Mouse (Mus musculus): ENCODE data around the gene Olfr118. TPM values are rescaled to one million over a fixed set of nuclear protein-coding genes. Genes with fewer than 3 reads are reported as not detected.
"Not testable (repeated sequence)": the region's sequence is repeated elsewhere in the genome, so short reads cannot be mapped to it uniquely, and the experiment has no call there.

The Olfr118 gene
- total RNA-seq (2015; ENCODE audit: low replicate concordance) (not detected in 2 replicates), total RNA-seq (2017; ENCODE audit: low replicate concordance) (not detected in 2 replicates)

GRCm38 (mm10) chr17:37666688-37667087, at the start of gene Olfr118:
Gene Olfr118, plus strand, starts transcription at chr17:37666988.
- ATAC-seq (replicated peaks; ENCODE audit: low FRiP score, poor library complexity, severe bottlenecking): no peak

DNA sequence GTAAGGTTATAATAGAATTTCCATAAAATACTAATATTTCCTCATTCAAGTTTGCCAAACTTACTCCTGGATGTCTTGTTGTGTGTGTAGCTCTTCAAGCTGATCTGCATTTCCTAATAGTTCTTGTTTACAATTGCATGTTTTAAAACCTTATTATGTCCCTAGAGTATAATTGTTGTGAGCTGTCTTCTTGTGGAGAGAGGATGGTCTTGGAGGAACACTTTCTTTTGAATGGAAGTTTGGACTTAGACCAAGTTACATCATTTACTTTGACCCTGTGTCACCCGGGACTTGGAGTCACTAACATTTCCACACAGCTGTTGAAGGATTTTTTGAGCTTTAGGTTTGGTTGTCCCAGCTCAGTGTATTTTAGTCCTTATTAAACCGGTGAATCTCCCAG, 39.8 kb upstream of the Olfr118 start, which contains the start of the genes Olfr115 and Olfr116:
TSS of gene Olfr115 (minus strand) at position 101 of the 400 bp plus-strand sequence.
TSS of gene Olfr116 (minus strand) at position 191 of the 400 bp plus-strand sequence.
- ATAC-seq (replicated peaks; ENCODE audit: low FRiP score, poor library complexity, severe bottlenecking): no peak

- ATAC-seq (replicated peaks; ENCODE audit: low FRiP score, poor library complexity, severe bottlenecking): no peak
Measured at GRCm38 (mm10) chr17:37663682-37664081, 3.1 kb upstream of the Olfr118 start, which contains the start of gene Olfr117. Gene Olfr117, minus strand, starts transcription at chr17:37663782.

DNA sequence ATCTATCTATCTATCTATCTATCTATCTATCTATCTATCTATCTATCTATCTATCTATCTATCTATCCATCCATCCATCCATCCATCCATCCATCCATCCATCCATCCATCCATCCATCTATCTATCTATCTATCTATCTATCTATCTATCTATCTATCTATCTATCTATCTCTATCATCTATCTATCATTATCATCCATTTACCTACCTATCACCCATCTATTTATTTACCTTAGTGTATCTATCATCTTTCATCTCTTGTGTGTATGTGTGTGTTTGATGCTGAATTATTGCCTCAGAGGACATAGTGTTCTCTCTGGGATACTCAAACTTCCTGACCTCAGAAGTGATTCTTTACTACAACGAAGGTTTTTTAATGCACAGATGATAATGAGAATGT, 29.5 kb downstream of the Olfr118 start, which contains the start of gene Olfr119:
TSS of gene Olfr119 (plus strand) at position 301 of the 400 bp plus-strand sequence.
- ATAC-seq (replicated peaks; ENCODE audit: low FRiP score, poor library complexity, severe bottlenecking): not testable (repeated sequence)

DNA sequence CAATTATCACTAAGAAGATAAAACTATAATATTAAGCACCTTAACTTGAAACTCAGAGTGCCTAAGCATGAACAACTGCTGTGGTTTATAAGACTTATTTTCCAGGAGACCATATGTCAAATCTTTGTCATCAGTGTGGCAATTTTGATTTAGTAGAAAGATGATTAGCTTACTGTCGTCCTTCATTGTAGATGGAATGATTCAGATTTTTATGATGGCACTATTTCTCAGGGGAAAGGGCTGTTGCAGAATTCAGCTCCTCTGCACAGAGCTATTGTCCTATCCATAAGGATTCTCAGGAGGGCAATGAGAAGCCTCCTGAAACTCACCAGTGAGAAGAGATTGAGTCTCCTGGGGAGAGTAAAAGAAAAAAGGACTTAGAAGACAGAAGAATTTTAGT, 54.7 kb downstream of the Olfr118 start, which contains the start of gene Olfr120:
TSS of gene Olfr120 (plus strand) at position 301 of the 400 bp plus-strand sequence.
- ATAC-seq (replicated peaks; ENCODE audit: low FRiP score, poor library complexity, severe bottlenecking): no peak

Other genes starting within 250 kb of the Olfr118 start
- gene Olfr108, start 221.5 kb upstream of the Olfr118 start, total RNA-seq (2015; ENCODE audit: low replicate concordance): not detected in 2 replicates
- not detected in 2 replicates for gene Olfr108, start 221.5 kb upstream of the Olfr118 start, total RNA-seq (2017; ENCODE audit: low replicate concordance)
- gene Olfr109, start 208.1 kb upstream of the Olfr118 start, total RNA-seq (2015; ENCODE audit: low replicate concordance): not detected in 2 replicates
- gene Olfr109, start 208.1 kb upstream of the Olfr118 start, total RNA-seq (2017; ENCODE audit: low replicate concordance): not detected in 2 replicates
- gene H2-M2, start 183.4 kb upstream of the Olfr118 start, total RNA-seq (2015; ENCODE audit: low replicate concordance): not detected in 2 replicates
- not detected in 2 replicates for gene H2-M2, start 183.4 kb upstream of the Olfr118 start, total RNA-seq (2017; ENCODE audit: low replicate concordance)
- gene Olfr110, start 174.5 kb upstream of the Olfr118 start, total RNA-seq (2015; ENCODE audit: low replicate concordance): not detected in 2 replicates
- not detected in 2 replicates for gene Olfr110, start 174.5 kb upstream of the Olfr118 start, total RNA-seq (2017; ENCODE audit: low replicate concordance)
- not detected in 2 replicates for gene Olfr111, start 159.0 kb upstream of the Olfr118 start, total RNA-seq (2015; ENCODE audit: low replicate concordance)
- gene Olfr111, start 159.0 kb upstream of the Olfr118 start, total RNA-seq (2017; ENCODE audit: low replicate concordance): not detected in 2 replicates
- not detected in 2 replicates for gene Olfr112, start 97.5 kb upstream of the Olfr118 start, total RNA-seq (2015; ENCODE audit: low replicate concordance)
- gene Olfr112, start 97.5 kb upstream of the Olfr118 start, total RNA-seq (2017; ENCODE audit: low replicate concordance): not detected in 2 replicates
- not detected in 2 replicates for gene Olfr113, start 89.3 kb upstream of the Olfr118 start, total RNA-seq (2015; ENCODE audit: low replicate concordance)
- not detected in 2 replicates for gene Olfr113, start 89.3 kb upstream of the Olfr118 start, total RNA-seq (2017; ENCODE audit: low replicate concordance)
- not detected in 2 replicates for gene Olfr114, start 74.2 kb upstream of the Olfr118 start, total RNA-seq (2015; ENCODE audit: low replicate concordance)
- not detected in 2 replicates for gene Olfr114, start 74.2 kb upstream of the Olfr118 start, total RNA-seq (2017; ENCODE audit: low replicate concordance)
- not detected in 2 replicates for gene Olfr115, start 39.9 kb upstream of the Olfr118 start, total RNA-seq (2015; ENCODE audit: low replicate concordance)
- gene Olfr115, start 39.9 kb upstream of the Olfr118 start, total RNA-seq (2017; ENCODE audit: low replicate concordance): not detected in 2 replicates
- gene Olfr116, start 39.8 kb upstream of the Olfr118 start, total RNA-seq (2015; ENCODE audit: low replicate concordance): not detected in 2 replicates
- not detected in 2 replicates for gene Olfr116, start 39.8 kb upstream of the Olfr118 start, total RNA-seq (2017; ENCODE audit: low replicate concordance)
- gene Olfr117, start 3.2 kb upstream of the Olfr118 start, total RNA-seq (2015; ENCODE audit: low replicate concordance): not detected in 2 replicates
- not detected in 2 replicates for gene Olfr117, start 3.2 kb upstream of the Olfr118 start, total RNA-seq (2017; ENCODE audit: low replicate concordance)
- gene Olfr119, start 29.6 kb downstream of the Olfr118 start, total RNA-seq (2015; ENCODE audit: low replicate concordance): not detected in 2 replicates
- not detected in 2 replicates for gene Olfr119, start 29.6 kb downstream of the Olfr118 start, total RNA-seq (2017; ENCODE audit: low replicate concordance)
- gene Olfr120, start 54.8 kb downstream of the Olfr118 start, total RNA-seq (2015; ENCODE audit: low replicate concordance): not detected in 2 replicates
- gene Olfr120, start 54.8 kb downstream of the Olfr118 start, total RNA-seq (2017; ENCODE audit: low replicate concordance): not detected in 2 replicates
- gene Olfr121, start 81.9 kb downstream of the Olfr118 start, total RNA-seq (2015; ENCODE audit: low replicate concordance): not detected in 2 replicates
- gene Olfr121, start 81.9 kb downstream of the Olfr118 start, total RNA-seq (2017; ENCODE audit: low replicate concordance): not detected in 2 replicates
- not detected in 2 replicates for gene Olfr122, start 101.6 kb downstream of the Olfr118 start, total RNA-seq (2015; ENCODE audit: low replicate concordance)
- not detected in 2 replicates for gene Olfr122, start 101.6 kb downstream of the Olfr118 start, total RNA-seq (2017; ENCODE audit: low replicate concordance)
- not detected in 2 replicates for gene Olfr123, start 126.5 kb downstream of the Olfr118 start, total RNA-seq (2015; ENCODE audit: low replicate concordance)
- gene Olfr123, start 126.5 kb downstream of the Olfr118 start, total RNA-seq (2017; ENCODE audit: low replicate concordance): not detected in 2 replicates
- gene Olfr124, start 132.9 kb downstream of the Olfr118 start, total RNA-seq (2015; ENCODE audit: low replicate concordance): not detected in 2 replicates
- not detected in 2 replicates for gene Olfr124, start 132.9 kb downstream of the Olfr118 start, total RNA-seq (2017; ENCODE audit: low replicate concordance)
- gene Olfr125, start 166.0 kb downstream of the Olfr118 start, total RNA-seq (2015; ENCODE audit: low replicate concordance): not detected in 2 replicates
- not detected in 2 replicates for gene Olfr125, start 166.0 kb downstream of the Olfr118 start, total RNA-seq (2017; ENCODE audit: low replicate concordance)
- not detected in 2 replicates for gene Olfr126, start 180.5 kb downstream of the Olfr118 start, total RNA-seq (2015; ENCODE audit: low replicate concordance)
- gene Olfr126, start 180.5 kb downstream of the Olfr118 start, total RNA-seq (2017; ENCODE audit: low replicate concordance): not detected in 2 replicates
- not detected in 2 replicates for gene Olfr127, start 233.4 kb downstream of the Olfr118 start, total RNA-seq (2015; ENCODE audit: low replicate concordance)
- gene Olfr127, start 233.4 kb downstream of the Olfr118 start, total RNA-seq (2017; ENCODE audit: low replicate concordance): not detected in 2 replicates

Measured in erythroid progenitor cell, adult 5-6 weeks (primary cell).